In genomic region chr8:71405401-71406098, GRCm38 (mm10) we compare ENCODE assay signal across 8 mouse cellular contexts. TPM values are rescaled to one million over a fixed set of nuclear protein-coding genes. Genes with fewer than 3 reads are reported as not detected.
DNase-seq lines count a peak whose midpoint lies in the region; ATAC-seq lines count a peak whose summit lies in the region.

Ankle1 (plus strand) TSS chr8:71406010.

- ATAC-seq in common myeloid progenitor, adult 5-6 weeks (replicated peaks; ENCODE audit: low read depth, poor library complexity, severe bottlenecking) = peak; percentile 90
- ATAC-seq in megakaryocyte progenitor cell, adult 5-6 weeks (replicated peaks; ENCODE audit: poor library complexity) = peak; percentile 83

- peak; percentile 98 for DNase-seq in ZHBTc4 (ENCODE audit: low read depth, low spot score)
- DNase-seq in gastrocnemius, adult 8-10 months (ENCODE audit: low spot score in 2 of 2) = peak; percentile 93 to 96
- peak; percentile 97 for DNase-seq in induced T-regulatory cell, adult 2 months (ENCODE audit: low read depth)
- peak; percentile 79 to 95 for DNase-seq in left cerebral cortex, adult 9 months (ENCODE audit: low spot score in 2 of 2)
- DNase-seq in right cerebral cortex, postnatal 14 days = peak; percentile 96
- peak; percentile 98 for DNase-seq in urinary bladder, postnatal 36 days (ENCODE audit: low spot score in 2 of 2)

RNA-seq across cellular contexts. Expression of gene Ankle1, which starts in this region (rescaled TPM):
- 9.0 and 13.0 TPM in 2 replicates for total RNA-seq in common myeloid progenitor, adult 5-6 weeks (2017)
- not detected for total RNA-seq in gastrocnemius, adult 8-10 months (2022)
- total RNA-seq in megakaryocyte progenitor cell, adult 5-6 weeks (2015) = 13.6 and 19.8 TPM in 2 replicates
- 14.2 and 14.3 TPM in 2 replicates for total RNA-seq in megakaryocyte progenitor cell, adult 5-6 weeks (2017)

Comparison
In these comparisons a context has a peak if more than half of its experiments do, and no peak if none do; other contexts are left out.
1. Peak in every context shown above with its lines: DNase-seq and ATAC-seq.
2. Peak in DNase-seq in gastrocnemius, adult 8-10 months; RNA of the gene not detected or under 1 TPM.